Mouse (Mus musculus) limb, embryonic 13.5 days (tissue): ENCODE measurements at regions not wholly inside any gene's neighbourhood (a gene's known extent, or its start where the extent isn't known, plus 50 kb on each side); places are given as distances from the start of the nearest gene placed in this dataset. TPM values are rescaled to one million over a fixed set of nuclear protein-coding genes. Genes with fewer than 3 reads are reported as not detected.

Source experiments
- ATAC-seq: fragments of 200-750 bp; cut with Nextera tagmentation; 2 replicates; pipeline ENCODE4 v1.8.0; 2017; ENCODE audit warnings: low read depth, moderate number of reproducible peaks, moderate TSS enrichment; ENCODE audit not compliant: low FRiP score
- H3K27ac ChIP-seq: fragments of 300-500 bp; sonication (generic); 2 replicates; pipeline ENCODE4 v1.5.1; 2015; ENCODE audit warnings: inconsistent platforms, mild to moderate bottlenecking, moderate library complexity
- H3K27me3 ChIP-seq: fragments of 300-500 bp; sonication (generic); 2 replicates; pipeline ENCODE4 v1.6.1; 2015; ENCODE audit warnings: mild to moderate bottlenecking, inconsistent platforms
- H3K36me3 ChIP-seq: fragments of 300-500 bp; sonication (generic); 2 replicates; pipeline ENCODE4 v1.6.1; 2015; ENCODE audit warnings: inconsistent platforms, mild to moderate bottlenecking, moderate library complexity
- H3K4me1 ChIP-seq: fragments of 300-500 bp; sonication (generic); 2 replicates; pipeline ENCODE4 v1.6.1; 2015; ENCODE audit warnings: inconsistent platforms
- H3K4me2 ChIP-seq: fragments of 300-500 bp; sonication (generic); replicated peaks from 2 replicates; pipeline ENCODE4 v1.6.1; 2015; ENCODE audit warnings: inconsistent platforms, mild to moderate bottlenecking, moderate library complexity
- H3K4me3 ChIP-seq: fragments of 300-500 bp; sonication (generic); 2 replicates; pipeline ENCODE4 v1.5.1; 2015; ENCODE audit warnings: moderate library complexity, mild to moderate bottlenecking, inconsistent platforms
- H3K9ac ChIP-seq: fragments of 300-500 bp; sonication (generic); 2 replicates; pipeline ENCODE4 v1.6.1; 2015; ENCODE audit warnings: mild to moderate bottlenecking, inconsistent platforms
- H3K9me3 ChIP-seq: fragments of 300-500 bp; sonication (generic); 2 replicates; pipeline ENCODE4 v1.6.1; 2016; ENCODE audit warnings: inconsistent platforms
- WGBS: fragments of 180-500 bp; shearing (Covaris S2); methylation state at CpG from one replicate; pipeline ENCODE4 v1.1.7; 2015; 5-methylcytosine and 5-hydroxymethylcytosine counted together
- microRNA-seq: library from miRNA; unstranded; fragments of <30 nt; microRNA quantifications from one replicate; pipeline ENCODE4, GENCODE M21; 2016

GRCm38 (mm10) chr5:64750406-64750805 lies 52.8 kb upstream of the Klf3 start:
- H3K4me2 ChIP-seq: no peak overlapping the region
- no peak overlapping the region for H3K9ac ChIP-seq
- no peaks in the 10 kb centered on the region for H3K36me3 ChIP-seq
- H3K27ac ChIP-seq: no peak overlapping the region
- ATAC-seq: no peak
- H3K27me3 ChIP-seq: no peaks in the 10 kb centered on the region
- H3K4me1 ChIP-seq: no peaks in the 10 kb centered on the region
- 96% methylated on average over 3 of the region's 3 CpGs for WGBS
- H3K4me3 ChIP-seq: no peak overlapping the region
- no peaks in the 10 kb centered on the region for H3K9me3 ChIP-seq

- H3K9ac ChIP-seq: no peak overlapping the region
- no peak overlapping the region for H3K4me2 ChIP-seq
- H3K36me3 ChIP-seq: no peaks in the 10 kb centered on the region
- ATAC-seq: no peak
- 60% methylated on average over 7 of the region's 7 CpGs for WGBS
- no peak overlapping the region for H3K27ac ChIP-seq
- no peaks in the 10 kb centered on the region for H3K27me3 ChIP-seq
- no peaks in the 10 kb centered on the region for H3K9me3 ChIP-seq
- H3K4me3 ChIP-seq: no peak overlapping the region
- no peaks in the 10 kb centered on the region for H3K4me1 ChIP-seq
These were observed 52.1 kb upstream of the Klf3 start for GRCm38 (mm10) chr5:64750976-64751656.

DNA sequence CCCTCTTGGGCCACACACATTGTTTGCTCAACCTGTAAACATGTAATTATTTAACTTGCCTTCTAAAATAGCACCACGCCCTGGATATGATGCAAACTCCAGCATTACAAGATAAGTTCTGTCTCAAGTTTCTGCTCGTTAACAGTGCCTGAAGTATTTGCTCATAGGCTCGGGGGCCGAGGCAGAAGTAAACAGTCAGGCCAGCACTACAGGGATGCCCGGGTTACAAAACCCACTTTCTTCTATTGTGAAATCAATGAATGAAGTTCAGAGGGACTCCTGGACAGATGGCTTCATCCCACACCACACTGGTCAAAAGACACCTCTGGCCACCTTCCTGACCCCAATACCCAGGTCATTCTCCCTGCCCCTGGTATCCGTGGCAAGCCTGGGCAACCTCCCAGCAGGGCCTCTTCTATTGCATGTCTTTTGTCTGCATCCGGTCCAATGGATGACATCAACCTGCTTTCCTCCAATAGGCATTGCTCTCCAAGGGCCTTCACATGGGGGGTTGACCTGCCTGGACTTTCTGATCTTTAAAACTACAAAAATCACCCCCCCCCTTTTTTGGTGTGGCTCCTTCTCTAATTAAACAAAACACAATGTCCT lies 49.9 kb upstream of the Klf3 start:
- Histone ChIP-seq H3K4me3 (no peak overlapping the region), H3K36me3 (no peaks in the 10 kb centered on the region), H3K9ac (no peak overlapping the region), H3K27me3 (no peaks in the 10 kb centered on the region), H3K27ac (no peak overlapping the region), H3K9me3 (no peaks in the 10 kb centered on the region), H3K4me1 (no peaks in the 10 kb centered on the region), H3K4me2 (no peak overlapping the region)
- no peak for ATAC-seq
- WGBS: 70% methylated on average over 7 of the region's 7 CpGs

Small RNA genes lying in the stretch of these regions (microRNA-seq; reads per million reads assigned to microRNA genes)
- not detected for gene Gm25306
